Mouse (Mus musculus) cortical plate, adult 2 months (tissue): ENCODE data around the gene Car15. TPM values are rescaled to one million over a fixed set of nuclear protein-coding genes. Genes with fewer than 3 reads are reported as not detected.

Experiments
- H3K27ac ChIP-seq: fragments of 200-500 bp; 2 replicates; pipeline ENCODE4 v1.5.1; 2012; ENCODE audit warnings: low read length, control low read depth, inconsistent platforms; ENCODE audit not compliant: insufficient read depth
- H3K4me1 ChIP-seq: fragments of 200-500 bp; 2 replicates; pipeline ENCODE4 v1.6.1; 2011; ENCODE audit warnings: low read length; ENCODE audit not compliant: control insufficient read depth, insufficient read depth
- H3K4me3 ChIP-seq: fragments of 200-500 bp; 2 replicates; pipeline ENCODE4 v1.5.1; 2011; ENCODE audit warnings: mild to moderate bottlenecking, low read length, control low read depth; ENCODE audit not compliant: insufficient read depth
- CTCF ChIP-seq: fragments of 200-500 bp; IDR thresholded peaks from 2 replicates; pipeline ENCODE4 v1.5.1; 2011; ENCODE audit warnings: mild to moderate bottlenecking, control low read depth, low read length; ENCODE audit not compliant: insufficient read depth; ENCODE audit errors: extremely low read depth
- POLR2A ChIP-seq: fragments of 200-500 bp; IDR thresholded peaks from 2 replicates; pipeline ENCODE4 v1.6.1; 2011; ENCODE audit warnings: mild to moderate bottlenecking, low read length, control low read depth; ENCODE audit not compliant: insufficient read depth; ENCODE audit errors: extremely low read depth
- polyA plus RNA-seq: library from polyadenylated mRNA; depleted of rRNA; stranded (reverse); fragments of >200 nt; gene quantifications from 2 replicates; pipeline ENCODE4 v1.2.3, GENCODE M21; 2012

Car15 gene
- polyA plus RNA-seq, 1 experiment: 19.4 TPM

GRCm38 (mm10) chr16:17828229-17828628 is 9.9 kb downstream of the Car15 start:
- TF ChIP-seq CTCF (no peak), POLR2A (no peak)
- H3K27ac ChIP-seq: no peak overlapping the region
- peaks cover 2% of the 10 kb centered on the region; the same call in 1 of the 2 replicates for H3K4me1 ChIP-seq
- H3K4me3 ChIP-seq: no peak overlapping the region

- H3K4me1 ChIP-seq: no peaks in the 10 kb centered on the region
- H3K27ac ChIP-seq: no peak overlapping the region
- TF ChIP-seq POLR2A (no peak), CTCF (no peak)
- H3K4me3 ChIP-seq: no peak overlapping the region
These were observed 11.7 kb downstream of the Car15 start for GRCm38 (mm10) chr16:17826500-17826899.

- TF ChIP-seq CTCF (no peak), POLR2A (no peak)
- H3K4me1 ChIP-seq: 0 out of 2 replicates have a peak, but pooled peaks cover 1% of the 10 kb centered on the region
- no peak overlapping the region for H3K4me3 ChIP-seq
- H3K27ac ChIP-seq: no peak overlapping the region
These were observed 21.6 kb downstream of the Car15 start for GRCm38 (mm10) chr16:17816528-17816927.

DNA sequence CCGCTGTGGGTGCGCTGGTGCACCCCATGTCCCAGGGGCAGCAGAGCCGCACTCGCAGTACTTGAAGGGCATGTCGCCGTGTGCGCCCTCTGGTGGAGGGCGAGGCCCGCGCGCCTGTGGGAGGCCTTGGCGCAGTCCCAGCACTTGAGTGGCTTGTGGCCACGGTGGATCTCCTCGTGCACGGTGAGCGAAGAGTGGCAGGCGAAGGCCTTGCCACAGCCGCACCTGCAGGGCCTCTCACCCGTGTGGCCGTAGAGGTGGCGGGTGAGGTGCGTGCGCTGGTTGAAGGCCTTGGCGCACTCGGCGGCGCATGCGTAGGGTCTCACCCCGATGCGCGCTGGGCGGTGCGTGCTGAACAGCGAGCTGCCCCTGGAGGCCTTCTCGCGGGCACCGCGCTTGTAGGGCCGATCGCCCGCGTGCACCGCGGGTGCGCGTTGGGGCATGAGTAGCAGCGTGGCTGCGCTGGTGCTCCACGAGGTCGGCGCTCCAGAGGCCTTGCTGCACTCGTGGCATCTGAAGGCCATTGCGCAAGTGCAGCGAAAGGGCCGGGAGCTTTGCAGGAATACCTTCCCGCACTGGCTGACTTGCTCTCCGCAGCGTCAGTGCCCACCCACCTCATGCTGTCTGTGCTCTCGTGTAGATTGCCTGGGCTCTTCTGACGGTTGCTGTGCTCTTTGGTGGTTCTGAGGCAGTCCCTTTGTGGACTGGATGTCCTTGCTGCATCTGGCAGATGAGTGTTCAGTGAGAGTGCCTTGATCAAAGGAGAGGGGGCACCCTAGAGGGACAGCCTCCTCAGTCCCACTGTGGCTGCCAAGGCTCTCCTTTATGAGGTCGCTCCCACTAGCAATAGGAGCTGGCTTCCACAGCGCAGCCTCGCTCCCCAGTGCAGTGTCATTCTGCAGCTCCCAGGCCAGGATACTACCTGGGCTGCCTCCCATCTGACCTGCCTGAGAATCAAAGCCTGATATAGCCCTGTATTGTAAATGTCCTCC is 22.5 kb downstream of the Car15 start:
- peak; percentile 62 for TF ChIP-seq CTCF
- peak; percentile 54 for TF ChIP-seq POLR2A
- Histone ChIP-seq H3K4me1 (0 out of 2 replicates have a peak, but pooled peaks cover 1% of the 10 kb centered on the region), H3K4me3 (peak overlapping the region; percentile 34), H3K27ac (no peak overlapping the region)

DNA sequence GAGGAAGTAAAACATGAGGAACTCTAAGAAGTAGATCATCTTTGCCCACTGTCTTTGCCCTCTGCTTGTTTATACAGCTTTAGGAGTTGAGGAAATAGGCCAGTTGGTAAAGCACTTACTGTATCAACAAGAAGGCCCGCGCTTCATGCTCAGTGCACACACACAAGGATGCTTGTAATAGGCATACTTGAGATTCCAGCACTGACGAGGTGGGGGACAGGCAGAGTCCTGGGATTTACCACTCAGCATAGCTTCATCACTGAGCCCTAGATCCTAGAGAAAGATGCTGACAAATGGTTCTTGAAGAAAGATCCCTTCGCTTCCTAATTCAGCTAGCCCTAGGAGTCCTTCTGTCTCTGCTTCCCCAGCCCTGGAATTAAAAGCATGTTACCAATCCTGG is 25.0 kb downstream of the Car15 start:
- TF ChIP-seq CTCF (no peak), POLR2A (no peak)
- H3K27ac ChIP-seq: no peak overlapping the region
- 0 out of 2 replicates have a peak, but pooled peaks cover 1% of the 10 kb centered on the region for H3K4me1 ChIP-seq
- no peak overlapping the region for H3K4me3 ChIP-seq

DNA sequence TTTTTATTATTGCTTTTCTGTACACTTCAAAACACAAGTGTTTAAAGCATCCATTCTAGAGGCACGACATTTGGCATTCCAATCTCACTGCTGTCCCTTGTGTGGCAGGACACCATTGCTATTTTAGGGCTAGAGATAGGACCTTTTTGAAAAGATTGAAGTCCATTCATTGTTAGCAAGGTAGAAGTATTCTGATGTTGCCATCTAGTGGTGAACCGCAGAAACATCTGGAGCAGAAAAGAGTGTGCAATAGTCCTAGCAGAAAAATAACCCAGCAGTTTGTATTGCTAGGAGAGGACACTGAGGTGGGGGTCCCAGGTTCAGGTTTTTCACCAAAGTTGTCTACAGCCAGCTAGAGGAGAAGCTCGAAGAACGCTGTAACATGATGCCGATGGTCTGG is 26.0 kb downstream of the Car15 start:
- TF ChIP-seq CTCF: peak; percentile 45; the same call in 1 of the 2 replicates
- no peak for TF ChIP-seq POLR2A
- Histone ChIP-seq H3K4me3 (no peak overlapping the region), H3K27ac (no peak overlapping the region), H3K4me1 (0 out of 2 replicates have a peak, but pooled peaks cover 1% of the 10 kb centered on the region)

GRCm38 (mm10) chr16:17809711-17810110 is 28.5 kb downstream of the Car15 start:
- no peak overlapping the region for H3K4me3 ChIP-seq
- no peak overlapping the region for H3K27ac ChIP-seq
- no peaks in the 10 kb centered on the region for H3K4me1 ChIP-seq
- TF ChIP-seq CTCF (no peak), POLR2A (no peak)

- Histone ChIP-seq H3K4me1 (no peaks in the 10 kb centered on the region), H3K27ac (no peak overlapping the region), H3K4me3 (no peak overlapping the region)
- TF ChIP-seq POLR2A (no peak), CTCF (no peak)
These were observed 29.0 kb downstream of the Car15 start for GRCm38 (mm10) chr16:17809125-17809524.

GRCm38 (mm10) chr16:17807192-17808009 is 30.8 kb downstream of the Car15 start:
- H3K4me3 ChIP-seq: peak overlapping the region; percentile 33
- H3K4me1 ChIP-seq: 0 out of 2 replicates have a peak, but pooled peaks cover under 1% of the 10 kb centered on the region
- peak overlapping the region; percentile 21; the same call in 1 of the 2 replicates for H3K27ac ChIP-seq
- TF ChIP-seq CTCF: no peak
- peak; percentile 32; the same call in 1 of the 2 replicates for TF ChIP-seq POLR2A

GRCm38 (mm10) chr16:17806581-17807191 is 31.5 kb downstream of the Car15 start:
- peak overlapping the region; percentile 33 for H3K4me3 ChIP-seq
- TF ChIP-seq POLR2A: no peak
- TF ChIP-seq CTCF: no peak
- H3K27ac ChIP-seq: peak overlapping the region; percentile 21; the same call in 1 of the 2 replicates
- 0 out of 2 replicates have a peak, but pooled peaks cover 1% of the 10 kb centered on the region for H3K4me1 ChIP-seq
